ENCODE assay signal across 12 mouse cellular contexts in genomic region chr15:77307767-77308495, GRCm38 (mm10). TPM values are rescaled to one million over a fixed set of nuclear protein-coding genes. Genes with fewer than 3 reads are reported as not detected.
DNase-seq lines count a peak whose midpoint lies in the region; ATAC-seq and TF ChIP-seq lines count a peak whose summit lies in the region.
"Had no signal": no experiment of that assay in that cellular context is flagged by ENCODE, and none has a peak within 500 bp of the region (broad histone marks: within the 10 kb centered on the region; RNA-seq: fewer than 3 reads in every experiment).

No protein-coding gene starts in this region.

- no peak for TF ChIP-seq POLR2A in ES-Bruce4 (IDR thresholded peaks at IDR 0.05; ENCODE audit: insufficient read depth, low read length)

- H3K4me1 ChIP-seq in heart, embryonic 14.5 days (ENCODE audit: control insufficient read depth in 2 of 2, insufficient read depth in 2 of 2, low read length in 2 of 2): peaks cover 2 to 23% of the 10 kb centered on the region in 2 experiments; a peak in 3 of 4 replicates
- peaks cover 28% of the 10 kb centered on the region for H3K4me1 ChIP-seq in heart, embryonic 12.5 days (replicated peaks)
- H3K4me1 ChIP-seq in liver, embryonic 11.5 days (replicated peaks; ENCODE audit: control insufficient read depth, insufficient read depth, low read length): peaks cover 25% of the 10 kb centered on the region
- H3K4me1 ChIP-seq in liver, embryonic 12.5 days: peaks cover 31% of the 10 kb centered on the region
- peaks cover 2% of the 10 kb centered on the region for H3K4me1 ChIP-seq in ES-Bruce4 (ENCODE audit: control insufficient read depth, insufficient read depth, low read length)
- H3K4me1 ChIP-seq in liver, embryonic 13.5 days (replicated peaks): peaks cover 30% of the 10 kb centered on the region

- 64% methylated on average over 4 of the region's 4 CpGs for WGBS in heart, embryonic 14.5 days
- WGBS in heart, embryonic 12.5 days: 64% methylated on average over 4 of the region's 4 CpGs
- WGBS in liver, embryonic 11.5 days: 65% methylated on average over 4 of the region's 4 CpGs
- 43% methylated on average over 4 of the region's 4 CpGs for WGBS in liver, embryonic 12.5 days (ENCODE audit: insufficient replicate concordance)
- WGBS in liver, embryonic 13.5 days (ENCODE audit: insufficient replicate concordance): 50% methylated on average over 4 of the region's 4 CpGs

- no peak for TF ChIP-seq CTCF in ES-Bruce4 (IDR thresholded peaks at IDR 0.05; ENCODE audit: low read depth, low read length)

- DNase-seq in liver, embryonic 11.5 days (ENCODE audit: low spot score): no peak
- DNase-seq in liver, embryonic 13.5 days: no peak
- DNase-seq in cerebellum, adult 11 months: no peak
- DNase-seq: cerebellum, adult 2 months; gastrocnemius, postnatal 14 days; heart, postnatal 14 days; thymus, postnatal 4 days had no signal

- ATAC-seq in heart, embryonic 14.5 days (ENCODE audit: insufficient number of reproducible peaks, insufficient read depth, low FRiP score, low read depth): no peak
- ATAC-seq in heart, embryonic 12.5 days (ENCODE audit: insufficient number of reproducible peaks, low FRiP score): no peak
- ATAC-seq in liver, embryonic 11.5 days (replicated peaks; ENCODE audit: low FRiP score): no peak
- no peak for ATAC-seq in liver, embryonic 12.5 days
- ATAC-seq in liver, embryonic 13.5 days (ENCODE audit: low read depth): no peak

- no peaks in the 10 kb centered on the region for H3K9me3 ChIP-seq in heart, embryonic 14.5 days (ENCODE audit: control insufficient read depth, low read length)
- no peaks in the 10 kb centered on the region for H3K9me3 ChIP-seq in heart, embryonic 12.5 days (replicated peaks)
- no peaks in the 10 kb centered on the region for H3K9me3 ChIP-seq in liver, embryonic 11.5 days (ENCODE audit: control insufficient read depth, low read length)
- H3K9me3 ChIP-seq in liver, embryonic 12.5 days (replicated peaks): no peaks in the 10 kb centered on the region
- H3K9me3 ChIP-seq in ES-Bruce4 (replicated peaks; ENCODE audit: control insufficient read depth, insufficient read depth, low read length, poor library complexity, severe bottlenecking): no peaks in the 10 kb centered on the region
- H3K9me3 ChIP-seq in liver, embryonic 13.5 days (replicated peaks): no peaks in the 10 kb centered on the region

- no peak overlapping the region for H3K4me3 ChIP-seq in heart, embryonic 14.5 days (ENCODE audit: control insufficient read depth in 1 of 2, insufficient read depth in 1 of 2, low read depth in 1 of 2, low read length in 2 of 2)
- H3K4me3 ChIP-seq in heart, embryonic 12.5 days: no peak overlapping the region
- peak overlapping the region; percentile 78; the same call in 1 of the 2 replicates for H3K4me3 ChIP-seq in liver, embryonic 11.5 days (ENCODE audit: low read depth, low read length)
- no peak overlapping the region for H3K4me3 ChIP-seq in liver, embryonic 12.5 days
- no peak overlapping the region for H3K4me3 ChIP-seq in ES-Bruce4 (ENCODE audit: low read depth, low read length)
- H3K4me3 ChIP-seq in liver, embryonic 13.5 days (replicated peaks): no peak overlapping the region

- TF ChIP-seq EP300 in ES-Bruce4 (IDR thresholded peaks at IDR 0.05; ENCODE audit: insufficient read depth, low read depth, low read length): no peak

- no peak overlapping the region for H3K27ac ChIP-seq in heart, embryonic 14.5 days (replicated peaks in 1 of 2; ENCODE audit: control insufficient read depth in 1 of 2, insufficient read depth in 1 of 2, low read depth in 2 of 2, low read length in 2 of 2)
- H3K27ac ChIP-seq in heart, embryonic 12.5 days (ENCODE audit: poor library complexity, severe bottlenecking): no peak overlapping the region
- H3K27ac ChIP-seq in liver, embryonic 11.5 days (ENCODE audit: low read depth, low read length): no peak overlapping the region
- no peak overlapping the region for H3K27ac ChIP-seq in liver, embryonic 12.5 days
- H3K27ac ChIP-seq in ES-Bruce4 (ENCODE audit: insufficient read depth, low read length): no peak overlapping the region
- H3K27ac ChIP-seq in liver, embryonic 13.5 days: no peak overlapping the region

- no peaks in the 10 kb centered on the region for H3K27me3 ChIP-seq in heart, embryonic 14.5 days (ENCODE audit: control insufficient read depth, insufficient read depth, low read length)
- no peaks in the 10 kb centered on the region for H3K27me3 ChIP-seq in heart, embryonic 12.5 days (replicated peaks)
- H3K27me3 ChIP-seq in liver, embryonic 11.5 days (replicated peaks; ENCODE audit: control insufficient read depth, insufficient read depth, low read length): peaks cover 10% of the 10 kb centered on the region
- peaks cover 50% of the 10 kb centered on the region for H3K27me3 ChIP-seq in liver, embryonic 12.5 days (replicated peaks)
- H3K27me3 ChIP-seq in ES-Bruce4 (ENCODE audit: control insufficient read depth, insufficient read depth, low read length, poor library complexity, severe bottlenecking): no peaks in the 10 kb centered on the region
- H3K27me3 ChIP-seq in liver, embryonic 13.5 days: peaks cover 56% of the 10 kb centered on the region

- H3K36me3 ChIP-seq in heart, embryonic 14.5 days (ENCODE audit: control insufficient read depth, insufficient read depth, low read length): no peaks in the 10 kb centered on the region
- no peaks in the 10 kb centered on the region for H3K36me3 ChIP-seq in heart, embryonic 12.5 days
- no peaks in the 10 kb centered on the region for H3K36me3 ChIP-seq in liver, embryonic 11.5 days (ENCODE audit: control insufficient read depth, insufficient read depth, low read length)
- no peaks in the 10 kb centered on the region for H3K36me3 ChIP-seq in liver, embryonic 12.5 days
- H3K36me3 ChIP-seq in ES-Bruce4 (ENCODE audit: control insufficient read depth, insufficient read depth, low read length, poor library complexity, severe bottlenecking): no peaks in the 10 kb centered on the region
- H3K36me3 ChIP-seq in liver, embryonic 13.5 days: no peaks in the 10 kb centered on the region

- H3K9ac ChIP-seq in heart, embryonic 14.5 days (ENCODE audit: low read length): no peak overlapping the region
- H3K9ac ChIP-seq in heart, embryonic 12.5 days: no peak overlapping the region
- H3K9ac ChIP-seq in liver, embryonic 11.5 days (ENCODE audit: low read depth, low read length): no peak overlapping the region
- no peak overlapping the region for H3K9ac ChIP-seq in liver, embryonic 12.5 days
- peak overlapping the region; percentile 34; the same call in 1 of the 2 replicates for H3K9ac ChIP-seq in ES-Bruce4 (ENCODE audit: low read depth, poor library complexity, severe bottlenecking)
- no peak overlapping the region for H3K9ac ChIP-seq in liver, embryonic 13.5 days

- H3K4me2 ChIP-seq in heart, embryonic 14.5 days (ENCODE audit: low read length): peak overlapping the region; percentile 93
- H3K4me2 ChIP-seq in heart, embryonic 12.5 days: no peak overlapping the region
- H3K4me2 ChIP-seq in liver, embryonic 11.5 days: peak overlapping the region; percentile 94
- H3K4me2 ChIP-seq in liver, embryonic 12.5 days: no peak overlapping the region
- H3K4me2 ChIP-seq in liver, embryonic 13.5 days: peak overlapping the region; percentile 75

RNA-seq across cellular contexts. Expression of gene Rbfox2, which starts 1.1 kb away (rescaled TPM):
- 84.3 and 89.1 TPM in 2 replicates for polyA plus RNA-seq in heart, embryonic 14.5 days (2014; fragmentation: Nextera tagmentation; extraction: Ambion mirVana)
- 87.6 and 97.4 TPM in 2 replicates for polyA plus RNA-seq in heart, embryonic 12.5 days (2016; fragmentation: Nextera tagmentation; extraction: Ambion mirVana)
- polyA plus RNA-seq in liver, embryonic 11.5 days (2014; fragmentation: Nextera tagmentation; extraction: Ambion mirVana): 24.3 and 26.6 TPM in 2 replicates
- polyA plus RNA-seq in liver, embryonic 12.5 days (2016; fragmentation: Nextera tagmentation; extraction: Ambion mirVana): 13.0 and 13.1 TPM in 2 replicates
- 78.1 and 78.3 TPM in 2 replicates for polyA plus RNA-seq in ES-Bruce4 (2011; ENCODE audit: insufficient read depth, insufficient read length, low read depth, missing spikeins)
- 6.7 and 9.5 TPM in 2 replicates for polyA plus RNA-seq in liver, embryonic 13.5 days (2015; fragmentation: Nextera tagmentation; extraction: Ambion mirVana)
- polyA plus RNA-seq: erythroblast, embryonic 14.5 days had no signal

Comparison
In these comparisons a context has a peak if more than half of its experiments do, and no peak if none do; other contexts are left out.
1. H3K4me2 ChIP-seq: peak in heart, embryonic 14.5 days (single experiment), liver, embryonic 11.5 days (single experiment) and liver, embryonic 13.5 days (single experiment); none in heart, embryonic 12.5 days (single experiment) and liver, embryonic 12.5 days (single experiment).